Mouse (Mus musculus): ENCODE results near the gene Fez1. TPM values are rescaled to one million over a fixed set of nuclear protein-coding genes. Genes with fewer than 3 reads are reported as not detected.

Fez1 gene
- not detected in 2 replicates for polyA plus RNA-seq (2012)

GRCm38 (mm10) chr9:36821644-36822000 is at the start of gene Fez1:
Gene Fez1 (plus strand): TSS chr9:36821864.
- no peak for TF ChIP-seq GATA1 (IDR thresholded peaks at IDR 0.05; ENCODE audit: low read length)

GRCm38 (mm10) chr9:36783921-36784320 is 37.7 kb upstream of the Fez1 start:
- no peak for TF ChIP-seq GATA1 (IDR thresholded peaks at IDR 0.05; ENCODE audit: low read length)

GRCm38 (mm10) chr9:36792191-36792590 is 29.5 kb upstream of the Fez1 start:
- TF ChIP-seq GATA1 (IDR thresholded peaks at IDR 0.05; ENCODE audit: low read length): no peak

GRCm38 (mm10) chr9:36794487-36794886 is 27.2 kb upstream of the Fez1 start:
- TF ChIP-seq GATA1 (IDR thresholded peaks at IDR 0.05; ENCODE audit: low read length): no peak

GRCm38 (mm10) chr9:36795556-36795955 is 26.1 kb upstream of the Fez1 start:
- TF ChIP-seq GATA1 (IDR thresholded peaks at IDR 0.05; ENCODE audit: low read length): no peak

GRCm38 (mm10) chr9:36796224-36796623 is 25.4 kb upstream of the Fez1 start:
- TF ChIP-seq GATA1 (IDR thresholded peaks at IDR 0.05; ENCODE audit: low read length): no peak

- no peak for TF ChIP-seq GATA1 (IDR thresholded peaks at IDR 0.05; ENCODE audit: low read length)
Observed at GRCm38 (mm10) chr9:36796781-36797555, 24.7 kb upstream of the Fez1 start, which contains the start of gene Ei24. Gene Ei24 (minus strand): TSS chr9:36797393.

- TF ChIP-seq GATA1 (IDR thresholded peaks at IDR 0.05; ENCODE audit: low read length): no peak
Observed at GRCm38 (mm10) chr9:36801961-36802360, 19.7 kb upstream of the Fez1 start.

- TF ChIP-seq GATA1 (IDR thresholded peaks at IDR 0.05; ENCODE audit: low read length): no peak
Observed at GRCm38 (mm10) chr9:36802951-36803350, 18.7 kb upstream of the Fez1 start.

- TF ChIP-seq GATA1 (IDR thresholded peaks at IDR 0.05; ENCODE audit: low read length): no peak
Observed at GRCm38 (mm10) chr9:36803386-36803785, 18.3 kb upstream of the Fez1 start.

- TF ChIP-seq GATA1 (IDR thresholded peaks at IDR 0.05; ENCODE audit: low read length): no peak
Observed at GRCm38 (mm10) chr9:36803926-36804325, 17.7 kb upstream of the Fez1 start.

- TF ChIP-seq GATA1 (IDR thresholded peaks at IDR 0.05; ENCODE audit: low read length): no peak
Observed at GRCm38 (mm10) chr9:36805256-36805975, 16.2 kb upstream of the Fez1 start.

GRCm38 (mm10) chr9:36808126-36808785 is 13.4 kb upstream of the Fez1 start:
- no peak for TF ChIP-seq GATA1 (IDR thresholded peaks at IDR 0.05; ENCODE audit: low read length)

- TF ChIP-seq GATA1 (IDR thresholded peaks at IDR 0.05; ENCODE audit: low read length): no peak
Observed at GRCm38 (mm10) chr9:36814486-36814885, 7.2 kb upstream of the Fez1 start.

GRCm38 (mm10) chr9:36818905-36819304 is 2.8 kb upstream of the Fez1 start:
- no peak for TF ChIP-seq GATA1 (IDR thresholded peaks at IDR 0.05; ENCODE audit: low read length)

- no peak for TF ChIP-seq GATA1 (IDR thresholded peaks at IDR 0.05; ENCODE audit: low read length)
Observed at GRCm38 (mm10) chr9:36820969-36821643, 558 bp upstream of the Fez1 start.
